Comparison of ENCODE assay signal across 31 mouse cellular contexts in the genomic region with DNA sequence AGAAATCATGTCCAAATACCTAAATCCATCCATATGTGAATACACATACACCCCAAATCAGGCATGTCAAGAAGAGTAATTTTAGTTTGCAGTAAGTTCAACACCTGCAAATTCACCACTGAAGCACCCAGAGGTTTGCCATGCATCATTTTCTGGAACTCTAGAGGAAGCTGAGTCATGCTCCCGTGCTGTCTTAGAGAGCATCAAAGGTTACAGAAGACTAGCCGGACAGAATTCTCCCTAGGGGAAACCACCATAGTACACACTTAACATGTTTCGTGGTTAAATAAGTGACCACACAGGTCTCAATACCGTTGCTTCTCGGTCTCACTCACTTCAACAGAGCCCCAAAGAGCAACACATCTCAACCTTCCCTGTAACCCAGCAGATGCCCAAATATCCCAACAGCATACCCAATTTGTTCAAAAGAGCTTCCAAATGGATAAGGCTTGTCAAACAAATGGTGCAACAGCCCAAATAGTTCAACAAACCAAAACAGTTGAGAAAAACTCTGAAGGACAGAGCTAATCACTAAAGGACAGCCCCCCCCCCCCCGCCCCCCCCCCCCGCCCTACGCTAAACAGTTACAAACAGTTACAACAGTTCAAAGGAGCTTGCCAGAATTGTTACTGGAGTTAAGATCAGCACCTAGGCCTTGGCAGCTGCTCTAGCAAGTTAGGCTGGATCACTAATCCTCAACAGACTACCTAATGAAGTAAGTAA. TPM values are rescaled to one million over a fixed set of nuclear protein-coding genes. Genes with fewer than 3 reads are reported as not detected.
DNase-seq lines count a peak whose midpoint lies in the region; ATAC-seq and TF ChIP-seq lines count a peak whose summit lies in the region.
"Had no signal": no experiment of that assay in that cellular context is flagged by ENCODE, and none has a peak within 500 bp of the region (broad histone marks: within the 10 kb centered on the region; RNA-seq: fewer than 3 reads in every experiment).

TSS of gene Gm17359 (plus strand) at position 618 of the 723 bp plus-strand sequence.

- no peak within 1 kb of the TSS for H3K4me3 ChIP-seq in kidney, adult 2 months (ENCODE audit: insufficient read depth, low read depth, low read length)
- H3K4me3 ChIP-seq: embryonic facial prominence, embryonic 15.5 days; forebrain, embryonic 15.5 days; heart, embryonic 13.5 days; hindbrain, embryonic 13.5 days; limb, embryonic 15.5 days; megakaryocyte, embryonic 14.5 days; neural tube, embryonic 13.5 days; stomach, embryonic 15.5 days had no signal

- peak; percentile 72 for ATAC-seq in Patski
- ATAC-seq: forebrain, embryonic 15.5 days; inflammation-experienced regulatory T-cells, adult 6 months had no signal

- H3K36me3 ChIP-seq in kidney, adult 2 months (ENCODE audit: control insufficient read depth, insufficient read depth, low read length) = no peaks in the 10 kb centered on the region
- H3K36me3 ChIP-seq: embryonic facial prominence, embryonic 15.5 days; forebrain, embryonic 15.5 days; G1E; heart, embryonic 13.5 days; hindbrain, embryonic 13.5 days; limb, embryonic 15.5 days; neural tube, embryonic 13.5 days; stomach, embryonic 15.5 days had no signal

- TF ChIP-seq POLR2A in kidney, adult 2 months (IDR thresholded peaks at IDR 0.05; ENCODE audit: low read depth, low read length) = no peak

- 46% methylated on average over 8 of the region's 8 CpGs for WGBS in kidney, adult 2 months

- H3K27me3 ChIP-seq in kidney, adult 2 months (replicated peaks; ENCODE audit: control insufficient read depth, insufficient read depth, low read length) = no peaks in the 10 kb centered on the region
- H3K27me3 ChIP-seq in Patski = no peaks in the 10 kb centered on the region
- H3K27me3 ChIP-seq: embryonic facial prominence, embryonic 15.5 days; forebrain, embryonic 15.5 days; heart, embryonic 13.5 days; hindbrain, embryonic 13.5 days; limb, embryonic 15.5 days; neural tube, embryonic 13.5 days; stomach, embryonic 15.5 days had no signal

- CTCF ChIA-PET in Patski (lab: Charles Lee) = interaction anchor here (0.6 to 3.3 kb wide), 4 partner anchors 12 to 84 kb away, joined by 3 to 11 read pairs (median 3); no protein-coding TSS in a partner anchor

- no peak within 1 kb of the TSS for H3K27ac ChIP-seq in kidney, adult 2 months (ENCODE audit: insufficient read depth, low read depth, low read length)
- H3K27ac ChIP-seq: embryonic facial prominence, embryonic 15.5 days; forebrain, embryonic 15.5 days; heart, embryonic 13.5 days; hindbrain, embryonic 13.5 days; limb, embryonic 15.5 days; neural tube, embryonic 13.5 days; stomach, embryonic 15.5 days had no signal

- POLR2A ChIA-PET in Patski (lab: Charles Lee) = interaction anchor here (1.7 kb wide), 1 partner anchor 38 kb away, joined by 3 read pairs; no protein-coding TSS in a partner anchor

- intact Hi-C loops in left cerebral cortex, postnatal 4 days (cut with DNase I) = no loop called here

- DNase-seq in kidney, adult 2 months = peak; percentile 19
- DNase-seq in kidney, postnatal 14 days = no peak
- DNase-seq in 3T3-L1 (ENCODE audit: low read depth, low spot score) = peak; percentile 53
- DNase-seq in Patski (ENCODE audit: low read depth, low spot score) = peak; percentile 69
- peak; percentile 41 for DNase-seq in induced T-regulatory cell, adult 2 months (ENCODE audit: low read depth)
- no peak for DNase-seq in left cerebral cortex, postnatal 4 days
- DNase-seq in lung, postnatal 25 days (ENCODE audit: low spot score) = no peak
- DNase-seq in left cerebral cortex, adult 8-10 months (ENCODE audit: low spot score in 2 of 2) = no peak
- DNase-seq: adrenal gland, postnatal 10 days; cerebellum, adult 9-10 months; gastrocnemius, postnatal 10 days; heart, adult 18-20 months; heart, postnatal 14 days; kidney, postnatal 25 days; layer of hippocampus, postnatal 36 days; lung, adult 18-20 months; lung, postnatal 14 days; midbrain, embryonic 14.5 days; right cerebral cortex, postnatal 4 days had no signal

- peaks cover 5% of the 10 kb centered on the region; the same call in 1 of the 2 replicates for H3K4me1 ChIP-seq in kidney, adult 2 months (ENCODE audit: control insufficient read depth, insufficient read depth, low read length)
- H3K4me1 ChIP-seq: embryonic facial prominence, embryonic 15.5 days; forebrain, embryonic 15.5 days; hindbrain, embryonic 13.5 days; limb, embryonic 15.5 days; neural tube, embryonic 13.5 days; stomach, embryonic 15.5 days had no signal

- TF ChIP-seq CTCF in kidney, adult 2 months (conservative IDR thresholded peaks at IDR 0.05; ENCODE audit: insufficient read depth, insufficient read length, low read depth, low read length) = no peak
- no peak for TF ChIP-seq CTCF in Patski (IDR thresholded peaks at IDR 0.05)

- in situ Hi-C loops in Patski (cut with MboI; ENCODE audit: low pct_unique_long_range_greater_than_20kb) = no loop called here

RNA-seq across cellular contexts. Expression of gene Gm17359, which starts in this region (rescaled TPM):
- polyA plus RNA-seq in kidney, adult 2 months (2012; rRNA removed) = 0.08 and 0.10 TPM in 2 replicates
- polyA plus RNA-seq in Patski (2021) = not detected
- total RNA-seq in left cerebral cortex, postnatal 4 days (2021) = not detected
- total RNA-seq in left cerebral cortex, adult 8-10 months (2022) = not detected
- total RNA-seq: adrenal gland, postnatal 10 days; G1E; gastrocnemius, postnatal 10 days; heart, adult 18-20 months; heart, postnatal 14 days; layer of hippocampus, adult 8-10 months; layer of hippocampus, postnatal 36 days; left cerebral cortex, postnatal 25 days had no signal
- polyA plus RNA-seq: embryonic facial prominence, embryonic 15.5 days; forebrain, embryonic 15.5 days; G1E; heart, embryonic 13.5 days; hindbrain, embryonic 13.5 days; inflammation-experienced regulatory T-cells, adult 6 months; limb, embryonic 15.5 days; neural tube, embryonic 13.5 days; stomach, embryonic 15.5 days had no signal

Comparison
In these comparisons a context has a peak if more than half of its experiments do, and no peak if none do; other contexts are left out.
1. Peak in DNase-seq in kidney, adult 2 months; RNA of the gene not detected or under 1 TPM.
2. Peak in DNase-seq and ATAC-seq in Patski; RNA of the gene not detected or under 1 TPM.
3. DNase-seq: peak in 3T3-L1 (single experiment) and induced T-regulatory cell, adult 2 months (single experiment); none in kidney, postnatal 14 days (single experiment), left cerebral cortex, postnatal 4 days (single experiment), lung, postnatal 25 days (single experiment) and left cerebral cortex, adult 8-10 months (0 of 2).